8 mouse cellular contexts compared by ENCODE assay signal in the genomic region with DNA sequence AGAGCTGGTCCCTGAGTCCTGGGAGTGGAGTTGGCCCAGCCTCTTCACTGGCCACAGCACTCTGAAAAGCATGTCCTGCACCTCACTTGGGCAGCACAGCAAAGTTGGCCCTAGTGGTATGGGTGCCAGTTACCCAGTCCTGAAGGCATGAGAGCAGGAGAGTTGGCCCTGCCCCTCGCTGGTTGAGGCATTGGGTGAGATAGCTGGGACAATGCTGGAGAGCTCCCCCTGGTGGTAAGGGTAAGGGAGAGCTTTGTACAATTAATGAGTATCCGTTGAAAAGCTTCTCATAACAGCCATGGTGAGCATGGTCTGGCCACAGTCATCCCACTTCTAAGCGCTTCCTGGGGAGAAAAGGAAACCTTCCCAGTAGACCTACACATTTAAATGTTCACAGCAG. TPM values are rescaled to one million over a fixed set of nuclear protein-coding genes. Genes with fewer than 3 reads are reported as not detected.
A peak's percentile ranks its signal among the peaks of the same experiment; 100 is the strongest.
DNase-seq lines count a peak whose midpoint lies in the region; ATAC-seq and TF ChIP-seq lines count a peak whose summit lies in the region.

No protein-coding gene starts in this region.

- H3K36me3 ChIP-seq in kidney, postnatal 0 days (ENCODE audit: insufficient read depth, low read length), result no peaks in the 10 kb centered on the region
- no peaks in the 10 kb centered on the region for H3K36me3 ChIP-seq in kidney, embryonic 16.5 days (ENCODE audit: insufficient read depth, low read length)
- H3K36me3 ChIP-seq in ES-Bruce4 (ENCODE audit: control insufficient read depth, insufficient read depth, low read length, poor library complexity, severe bottlenecking), result no peaks in the 10 kb centered on the region
- H3K36me3 ChIP-seq in forebrain, embryonic 11.5 days (ENCODE audit: control insufficient read depth, insufficient read depth, low read length), result no peaks in the 10 kb centered on the region
- H3K36me3 ChIP-seq in neural tube, embryonic 15.5 days, result no peaks in the 10 kb centered on the region
- no peaks in the 10 kb centered on the region for H3K36me3 ChIP-seq in hindbrain, embryonic 11.5 days (ENCODE audit: control insufficient read depth, insufficient read depth, low read length)

- no peak for TF ChIP-seq EP300 in ES-Bruce4 (IDR thresholded peaks at IDR 0.05; ENCODE audit: insufficient read depth, low read depth, low read length)

- DNase-seq in kidney, postnatal 0 days (ENCODE audit: low spot score), result no peak
- peak; percentile 82 for DNase-seq in naive thymus-derived CD4-positive, alpha-beta T cell, adult 2 months (ENCODE audit: low read depth)
- DNase-seq in forebrain, embryonic 11.5 days (ENCODE audit: low spot score), result no peak
- no peak for DNase-seq in hindbrain, embryonic 11.5 days (ENCODE audit: low spot score)

- TF ChIP-seq POLR2A in ES-Bruce4 (IDR thresholded peaks at IDR 0.05; ENCODE audit: insufficient read depth, low read length), result no peak
- no peak for TF ChIP-seq POLR2A in cortical plate, adult 2 months (IDR thresholded peaks at IDR 0.05; ENCODE audit: extremely low read depth, insufficient read depth, low read length)

- no peak overlapping the region for H3K27ac ChIP-seq in kidney, postnatal 0 days
- H3K27ac ChIP-seq in kidney, embryonic 16.5 days (ENCODE audit: low read length), result no peak overlapping the region
- H3K27ac ChIP-seq in ES-Bruce4 (ENCODE audit: insufficient read depth, low read length), result no peak overlapping the region
- H3K27ac ChIP-seq in cortical plate, adult 2 months (ENCODE audit: insufficient read depth, low read length), result no peak overlapping the region
- H3K27ac ChIP-seq in forebrain, embryonic 11.5 days (ENCODE audit: low read depth, low read length), result no peak overlapping the region
- H3K27ac ChIP-seq in neural tube, embryonic 15.5 days (replicated peaks), result no peak overlapping the region
- no peak overlapping the region for H3K27ac ChIP-seq in hindbrain, embryonic 11.5 days (ENCODE audit: low read depth, low read length)

- no peaks in the 10 kb centered on the region for H3K27me3 ChIP-seq in kidney, postnatal 0 days (ENCODE audit: insufficient read depth, low read length)
- H3K27me3 ChIP-seq in kidney, embryonic 16.5 days (ENCODE audit: insufficient read depth, low read length), result no peaks in the 10 kb centered on the region
- H3K27me3 ChIP-seq in ES-Bruce4 (ENCODE audit: control insufficient read depth, insufficient read depth, low read length, poor library complexity, severe bottlenecking), result no peaks in the 10 kb centered on the region
- no peaks in the 10 kb centered on the region for H3K27me3 ChIP-seq in forebrain, embryonic 11.5 days (ENCODE audit: control insufficient read depth, insufficient read depth, low read length)
- no peaks in the 10 kb centered on the region for H3K27me3 ChIP-seq in neural tube, embryonic 15.5 days (replicated peaks)
- no peaks in the 10 kb centered on the region for H3K27me3 ChIP-seq in hindbrain, embryonic 11.5 days (ENCODE audit: control insufficient read depth, insufficient read depth, low read length)

- no peak for ATAC-seq in kidney, postnatal 0 days (replicated peaks; ENCODE audit: low FRiP score, low read depth)
- ATAC-seq in kidney, embryonic 16.5 days (ENCODE audit: low FRiP score, low TSS enrichment), result no peak
- no peak for ATAC-seq in forebrain, embryonic 11.5 days (replicated peaks; ENCODE audit: low FRiP score)
- no peak for ATAC-seq in neural tube, embryonic 15.5 days (ENCODE audit: low FRiP score)
- ATAC-seq in hindbrain, embryonic 11.5 days (ENCODE audit: low FRiP score), result no peak

- no peak overlapping the region for H3K9ac ChIP-seq in kidney, postnatal 0 days (ENCODE audit: low read depth, low read length)
- no peak overlapping the region for H3K9ac ChIP-seq in kidney, embryonic 16.5 days (replicated peaks; ENCODE audit: low read length)
- H3K9ac ChIP-seq in ES-Bruce4 (ENCODE audit: low read depth, poor library complexity, severe bottlenecking), result no peak overlapping the region
- H3K9ac ChIP-seq in forebrain, embryonic 11.5 days (ENCODE audit: low read length), result no peak overlapping the region
- H3K9ac ChIP-seq in neural tube, embryonic 15.5 days (replicated peaks), result no peak overlapping the region
- H3K9ac ChIP-seq in hindbrain, embryonic 11.5 days (ENCODE audit: low read depth, low read length), result no peak overlapping the region

- no peaks in the 10 kb centered on the region for H3K4me1 ChIP-seq in kidney, postnatal 0 days (replicated peaks; ENCODE audit: insufficient read depth, low read length)
- H3K4me1 ChIP-seq in kidney, embryonic 16.5 days (ENCODE audit: insufficient read depth, low read length), result no peaks in the 10 kb centered on the region
- no peaks in the 10 kb centered on the region for H3K4me1 ChIP-seq in ES-Bruce4 (ENCODE audit: control insufficient read depth, insufficient read depth, low read length)
- H3K4me1 ChIP-seq in cortical plate, adult 2 months (ENCODE audit: control insufficient read depth, insufficient read depth, low read length), result no peaks in the 10 kb centered on the region
- H3K4me1 ChIP-seq in forebrain, embryonic 11.5 days (replicated peaks; ENCODE audit: control insufficient read depth, insufficient read depth, low read length), result no peaks in the 10 kb centered on the region
- no peaks in the 10 kb centered on the region for H3K4me1 ChIP-seq in neural tube, embryonic 15.5 days
- H3K4me1 ChIP-seq in hindbrain, embryonic 11.5 days (replicated peaks; ENCODE audit: control insufficient read depth, insufficient read depth, low read length), result no peaks in the 10 kb centered on the region

- TF ChIP-seq CTCF in kidney, postnatal 0 days (IDR thresholded peaks at IDR 0.05; ENCODE audit: low read depth), result peak; percentile 50
- TF ChIP-seq CTCF in ES-Bruce4 (IDR thresholded peaks at IDR 0.05; ENCODE audit: low read depth, low read length), result peak; percentile 48
- TF ChIP-seq CTCF in cortical plate, adult 2 months (IDR thresholded peaks at IDR 0.05; ENCODE audit: extremely low read depth, insufficient read depth, low read length), result peak; percentile 41

- no peaks in the 10 kb centered on the region for H3K9me3 ChIP-seq in kidney, postnatal 0 days (replicated peaks; ENCODE audit: low read length)
- peaks cover 3% of the 10 kb centered on the region; the same call in 1 of the 2 replicates for H3K9me3 ChIP-seq in kidney, embryonic 16.5 days (ENCODE audit: low read length)
- H3K9me3 ChIP-seq in ES-Bruce4 (replicated peaks; ENCODE audit: control insufficient read depth, insufficient read depth, low read length, poor library complexity, severe bottlenecking), result no peaks in the 10 kb centered on the region; the same call in 1 of the 2 replicates
- H3K9me3 ChIP-seq in forebrain, embryonic 11.5 days (ENCODE audit: control insufficient read depth, low read length), result no peaks in the 10 kb centered on the region
- no peaks in the 10 kb centered on the region; the same call in 1 of the 2 replicates for H3K9me3 ChIP-seq in neural tube, embryonic 15.5 days (replicated peaks)
- H3K9me3 ChIP-seq in hindbrain, embryonic 11.5 days (ENCODE audit: control insufficient read depth, low read length), result no peaks in the 10 kb centered on the region

- WGBS in kidney, postnatal 0 days, result 64% methylated on average over 3 of the region's 3 CpGs
- WGBS in kidney, embryonic 16.5 days, result 63% methylated on average over 3 of the region's 3 CpGs
- 63% methylated on average over 3 of the region's 3 CpGs for WGBS in forebrain, embryonic 11.5 days
- WGBS in neural tube, embryonic 15.5 days, result 71% methylated on average over 3 of the region's 3 CpGs
- 70% methylated on average over 3 of the region's 3 CpGs for WGBS in hindbrain, embryonic 11.5 days

- H3K4me3 ChIP-seq in kidney, postnatal 0 days (replicated peaks; ENCODE audit: low read depth, low read length), result no peak overlapping the region
- H3K4me3 ChIP-seq in kidney, embryonic 16.5 days (ENCODE audit: low read length), result no peak overlapping the region
- H3K4me3 ChIP-seq in ES-Bruce4 (ENCODE audit: low read depth, low read length), result no peak overlapping the region
- H3K4me3 ChIP-seq in cortical plate, adult 2 months (ENCODE audit: insufficient read depth, low read length), result no peak overlapping the region
- H3K4me3 ChIP-seq in forebrain, embryonic 11.5 days (ENCODE audit: low read depth, low read length), result no peak overlapping the region
- H3K4me3 ChIP-seq in neural tube, embryonic 15.5 days (replicated peaks), result no peak overlapping the region
- no peak overlapping the region for H3K4me3 ChIP-seq in hindbrain, embryonic 11.5 days (ENCODE audit: low read depth, low read length)

- no peak overlapping the region for H3K4me2 ChIP-seq in kidney, postnatal 0 days (ENCODE audit: low read length)
- no peak overlapping the region for H3K4me2 ChIP-seq in kidney, embryonic 16.5 days (replicated peaks; ENCODE audit: low read depth, low read length)
- H3K4me2 ChIP-seq in forebrain, embryonic 11.5 days (ENCODE audit: low read depth, low read length, severe bottlenecking), result no peak overlapping the region
- no peak overlapping the region for H3K4me2 ChIP-seq in neural tube, embryonic 15.5 days
- H3K4me2 ChIP-seq in hindbrain, embryonic 11.5 days (replicated peaks; ENCODE audit: low read depth, low read length), result no peak overlapping the region

RNA-seq across cellular contexts. Expression of a gene that starts 48.2 kb away (rescaled TPM):
- 3.9 and 4.4 TPM in 2 replicates for polyA plus RNA-seq in kidney, postnatal 0 days (2015; fragmentation: Nextera tagmentation; extraction: Ambion mirVana)
- polyA plus RNA-seq in kidney, embryonic 16.5 days (2015; fragmentation: Nextera tagmentation; extraction: Ambion mirVana), result 5.9 and 6.5 TPM in 2 replicates
- 3.3 and 5.8 TPM in 2 replicates for polyA plus RNA-seq in ES-Bruce4 (2011; ENCODE audit: insufficient read depth, insufficient read length, low read depth, missing spikeins)
- polyA plus RNA-seq in cortical plate, adult 2 months (2012; rRNA removed), result 27.3 and 29.4 TPM in 2 replicates
- 9.1 and 10.9 TPM in 2 replicates for polyA plus RNA-seq in forebrain, embryonic 11.5 days (2014; fragmentation: Nextera tagmentation; extraction: Ambion mirVana)
- polyA plus RNA-seq in neural tube, embryonic 15.5 days (2015; fragmentation: Nextera tagmentation; extraction: Ambion mirVana), result 12.7 and 18.2 TPM in 2 replicates
- polyA plus RNA-seq in hindbrain, embryonic 11.5 days (2014; fragmentation: Nextera tagmentation; extraction: Ambion mirVana), result 11.9 and 12.3 TPM in 2 replicates
